Mouse (Mus musculus) G1E-ER4 (cell line): Measurements from ENCODE around the gene Ptpro. TPM values are rescaled to one million over a fixed set of nuclear protein-coding genes. Genes with fewer than 3 reads are reported as not detected.

Experiments used
- GATA1 ChIP-seq: IDR thresholded peaks from one replicate; pipeline ENCODE4 v1.8.0; 2012; ENCODE audit warnings: low read length, inconsistent platforms
- polyA plus RNA-seq: library from polyadenylated mRNA; stranded (reverse); fragments of >175 nt; gene quantifications from 2 replicates; pipeline ENCODE4 v1.2.3, GENCODE M21; 2012

The Ptpro gene
- polyA plus RNA-seq, 1 experiment: not detected

DNA sequence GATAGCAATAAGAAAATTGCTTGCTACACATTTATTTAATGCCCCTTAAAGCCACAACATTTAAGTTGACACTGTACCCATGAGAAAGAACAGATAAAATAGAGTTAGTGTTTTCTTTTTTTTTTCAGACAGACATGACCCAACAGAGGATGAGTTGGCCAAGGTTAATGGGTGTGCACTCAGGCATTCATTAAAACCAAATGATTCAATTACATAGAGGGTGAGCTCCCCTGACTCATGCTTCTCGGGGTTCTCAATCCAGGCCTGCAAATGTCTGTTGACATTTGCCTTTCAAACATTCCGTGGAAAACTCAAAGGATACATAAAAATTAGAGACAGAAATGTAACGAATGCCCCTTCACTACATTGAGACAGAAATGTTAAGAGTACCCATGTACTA, 79.7 kb downstream of the Ptpro start:
- TF ChIP-seq GATA1: no peak

DNA sequence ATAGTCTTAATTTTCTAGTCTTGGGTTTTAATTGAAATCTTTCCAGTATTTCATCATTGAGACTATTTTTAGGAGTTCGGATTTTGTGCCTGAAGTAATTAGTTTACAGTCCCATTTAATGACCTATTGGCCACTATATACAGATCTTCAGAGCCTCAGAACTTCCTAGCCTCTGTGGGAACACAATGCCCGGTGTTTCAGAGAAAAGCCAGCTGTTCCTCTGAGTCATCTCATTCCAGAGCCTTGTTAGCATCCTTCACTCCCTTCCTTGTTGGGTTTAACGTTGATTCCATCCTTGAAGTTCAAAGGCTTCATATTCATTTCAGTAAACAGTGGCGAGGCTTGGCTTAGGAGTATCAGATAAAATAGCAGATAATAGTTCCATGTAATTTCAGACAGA, 87.0 kb downstream of the Ptpro start:
- TF ChIP-seq GATA1: no peak

DNA sequence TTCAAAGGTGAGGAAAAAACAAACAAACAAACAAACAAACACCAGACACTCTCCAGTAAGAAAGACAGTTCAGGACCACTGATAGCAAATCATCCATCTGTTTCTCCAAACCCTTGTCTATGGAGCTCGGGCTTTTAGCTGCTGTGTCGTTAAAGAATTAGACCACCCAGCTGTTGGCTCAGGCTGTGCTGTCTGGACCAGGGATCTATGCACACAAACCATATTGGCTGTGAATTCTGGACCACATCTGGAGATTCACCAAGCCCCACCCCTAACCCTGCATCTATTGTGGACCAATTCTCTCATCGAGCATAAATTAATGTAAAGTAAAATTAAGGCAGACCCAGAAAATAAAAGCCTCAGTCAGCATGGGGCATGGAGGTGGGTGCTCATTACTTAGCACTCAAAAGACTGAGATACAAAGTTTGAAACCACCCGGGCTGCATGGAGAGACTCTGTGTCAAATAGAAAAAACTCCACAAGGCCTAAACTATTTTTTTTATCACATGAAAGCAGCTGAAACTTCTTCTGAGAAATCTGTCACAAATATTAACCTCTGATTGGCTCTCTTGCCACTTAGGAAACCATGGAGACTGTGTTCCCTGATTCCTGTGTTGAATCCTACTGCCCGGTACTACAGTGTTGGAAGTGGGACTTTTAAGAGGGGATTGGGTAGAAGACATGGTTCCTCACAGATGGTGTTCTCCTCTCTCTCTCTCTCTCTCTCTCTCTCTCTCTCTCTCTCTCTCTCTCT, 91.7 kb downstream of the Ptpro start:
- no peak for TF ChIP-seq GATA1

DNA sequence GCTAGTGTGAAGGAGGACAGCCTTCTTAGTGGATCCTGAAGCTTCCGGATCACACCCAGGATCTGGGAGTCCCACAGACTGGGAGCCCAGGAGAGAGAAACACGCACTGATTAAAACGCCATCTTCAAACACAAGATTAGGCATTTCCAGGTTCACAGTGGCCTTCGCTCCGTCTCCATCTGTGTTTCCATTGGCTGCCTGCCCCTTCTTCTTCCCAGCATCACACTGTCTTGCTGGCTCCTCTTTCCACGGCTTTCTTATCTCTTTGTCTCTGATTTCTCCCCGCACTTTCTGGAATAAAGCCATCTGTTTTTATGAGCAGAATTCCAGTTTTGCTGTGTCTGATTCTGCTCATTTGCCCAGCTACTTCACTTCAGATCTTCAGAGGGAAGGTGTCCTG, 108.0 kb downstream of the Ptpro start:
- TF ChIP-seq GATA1: no peak

DNA sequence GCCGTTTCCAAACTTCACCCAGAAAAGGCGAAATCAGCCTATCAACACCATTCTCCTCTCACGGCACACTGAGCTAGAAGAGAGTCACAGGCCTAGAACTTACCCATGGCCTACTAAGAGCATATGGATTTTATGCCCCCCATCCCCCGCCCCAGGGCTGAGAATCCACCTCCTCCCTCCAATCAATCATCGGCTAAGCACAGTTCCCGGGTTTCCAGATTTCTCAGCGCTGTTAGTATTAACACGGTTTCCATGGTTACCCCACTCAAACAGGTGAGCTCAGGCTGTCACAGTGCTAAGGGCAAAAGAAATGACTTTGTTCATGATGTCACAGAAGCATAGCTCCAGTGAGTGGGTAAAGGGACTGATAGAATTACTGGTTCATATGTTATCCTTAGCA, 110.1 kb downstream of the Ptpro start:
- no peak for TF ChIP-seq GATA1

DNA sequence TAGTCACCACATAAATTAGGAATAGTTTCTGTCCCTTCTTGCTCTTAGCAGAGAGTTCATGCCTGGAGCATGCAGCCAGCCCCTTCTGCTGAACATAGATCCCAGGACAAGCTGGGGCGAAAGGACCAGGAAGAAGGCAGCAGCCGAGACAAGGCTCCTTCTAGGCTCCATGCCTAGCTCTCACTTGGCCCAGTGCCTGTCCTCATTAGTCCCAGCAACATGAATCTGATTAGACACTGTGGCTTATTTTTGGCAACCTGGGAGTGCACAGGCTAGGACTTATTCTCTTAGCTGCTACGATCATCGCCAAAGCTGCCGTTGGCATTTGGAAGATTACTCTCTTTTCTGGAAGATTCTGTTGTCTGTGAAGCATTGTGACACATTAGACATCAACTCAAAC, 112.6 kb downstream of the Ptpro start:
- no peak for TF ChIP-seq GATA1

DNA sequence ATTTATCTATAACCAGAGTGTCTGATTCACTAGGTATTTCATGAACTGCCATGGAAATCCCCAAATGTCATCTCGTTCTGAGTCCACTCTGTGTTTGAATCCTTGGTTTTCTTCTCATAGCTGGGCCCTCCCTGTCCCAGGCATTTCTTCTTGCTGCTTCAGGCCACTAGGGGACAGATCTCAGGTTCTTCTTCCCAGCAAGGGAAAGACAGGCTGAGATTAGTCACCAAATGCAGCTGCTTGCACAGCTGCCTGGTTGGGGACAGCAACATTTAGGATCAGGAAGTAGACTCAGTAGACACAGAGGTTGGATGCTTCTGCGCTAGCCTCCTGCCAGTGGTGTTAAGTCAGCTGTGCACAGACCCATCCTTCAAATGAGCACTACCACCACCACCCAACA, 113.5 kb downstream of the Ptpro start:
- no peak for TF ChIP-seq GATA1

DNA sequence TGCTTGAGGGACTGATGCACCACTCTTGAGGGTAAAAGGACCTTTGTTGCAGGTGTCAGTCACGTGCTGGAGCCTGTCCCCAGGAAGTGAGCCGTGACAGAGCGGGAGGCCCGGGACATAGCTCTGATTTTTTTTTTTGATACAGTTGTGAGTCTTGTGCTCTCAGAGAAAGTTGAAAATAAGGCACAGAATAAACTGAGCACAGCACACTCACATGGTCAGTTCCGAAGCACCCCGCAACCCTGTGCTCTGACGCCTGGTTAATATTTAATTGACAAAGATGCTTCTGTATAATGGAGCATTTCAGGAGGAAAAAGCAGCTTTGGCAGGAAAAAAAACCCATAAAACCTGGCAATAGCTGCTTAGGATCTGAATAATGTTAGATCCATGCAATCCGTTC, 118.6 kb downstream of the Ptpro start:
- no peak for TF ChIP-seq GATA1

DNA sequence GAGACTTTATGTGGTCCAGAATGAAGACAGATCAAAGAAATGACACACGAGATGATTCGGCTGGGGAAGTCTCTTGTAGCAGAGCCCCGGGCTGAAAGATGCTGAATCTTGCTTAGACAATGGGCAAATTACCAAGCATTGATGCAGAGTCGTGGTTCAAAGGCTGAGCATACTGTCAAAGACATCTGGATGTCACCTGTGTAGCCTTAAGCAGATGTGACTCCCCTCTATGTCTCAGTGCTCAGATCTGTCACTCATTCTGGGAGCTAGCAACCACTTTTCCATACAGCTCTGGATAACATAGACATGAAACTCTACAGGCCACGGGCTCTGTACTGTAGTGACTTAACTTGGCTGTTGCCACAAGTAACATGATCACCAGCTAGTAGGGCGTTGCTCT, 119.3 kb downstream of the Ptpro start:
- TF ChIP-seq GATA1: no peak

DNA sequence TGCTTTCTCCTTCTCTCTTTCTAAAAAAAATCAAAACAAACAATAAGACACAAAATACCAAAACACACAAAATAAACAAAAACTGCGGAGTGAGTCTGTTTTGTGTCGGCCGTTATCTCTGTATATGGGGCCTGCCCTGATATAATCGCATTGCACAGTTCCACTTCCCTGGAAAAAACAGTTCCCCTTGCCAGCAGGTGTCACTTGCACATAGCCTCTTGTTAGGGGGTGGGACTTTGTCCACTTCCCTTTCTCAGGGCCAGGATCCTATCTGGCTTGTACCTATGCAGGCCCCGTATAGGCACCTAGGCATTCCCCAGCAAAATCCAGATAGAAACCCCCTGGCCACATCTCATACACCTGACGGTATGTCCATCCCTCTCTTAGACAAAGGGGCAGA, 121.8 kb downstream of the Ptpro start:
- no peak for TF ChIP-seq GATA1

DNA sequence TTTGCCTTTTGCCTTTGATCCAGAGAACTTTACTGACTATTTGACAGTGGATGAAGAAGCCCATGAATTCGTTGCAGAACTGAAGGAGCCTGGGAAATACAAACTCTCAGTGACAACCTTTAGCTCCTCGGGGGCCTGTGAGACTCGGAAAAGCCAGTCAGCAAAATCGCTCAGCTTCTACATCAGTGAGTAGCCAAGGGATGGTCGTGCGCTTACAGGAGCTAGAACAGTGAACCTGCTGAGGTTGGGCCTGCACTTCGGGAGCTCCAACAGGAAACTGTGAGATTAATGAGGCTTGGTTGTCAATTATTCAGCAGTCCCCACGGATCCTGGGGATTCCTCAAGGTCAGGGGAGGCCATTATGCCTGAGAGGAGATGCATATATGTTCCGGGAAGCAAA, 130.4 kb downstream of the Ptpro start:
- TF ChIP-seq GATA1: no peak

DNA sequence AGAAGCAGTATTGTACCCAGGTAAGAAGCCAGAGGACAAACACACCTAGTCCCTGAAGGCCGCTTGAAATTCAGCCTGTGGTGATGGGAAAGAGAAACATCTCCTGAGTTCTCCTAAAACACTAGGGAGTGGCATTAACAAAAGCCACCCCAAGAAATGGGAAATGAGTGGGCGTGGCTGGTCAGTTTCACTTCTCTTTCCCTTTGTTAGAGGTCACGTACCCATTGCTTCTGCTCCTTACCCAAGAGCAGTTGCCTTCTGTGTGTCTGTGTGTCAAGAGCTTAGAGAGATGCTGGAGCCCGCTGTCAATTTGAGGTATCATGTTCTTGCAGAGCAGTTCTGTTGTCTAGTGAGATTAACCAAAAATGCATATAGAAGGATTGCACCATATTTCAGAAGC, 134.2 kb downstream of the Ptpro start:
- no peak for TF ChIP-seq GATA1

DNA sequence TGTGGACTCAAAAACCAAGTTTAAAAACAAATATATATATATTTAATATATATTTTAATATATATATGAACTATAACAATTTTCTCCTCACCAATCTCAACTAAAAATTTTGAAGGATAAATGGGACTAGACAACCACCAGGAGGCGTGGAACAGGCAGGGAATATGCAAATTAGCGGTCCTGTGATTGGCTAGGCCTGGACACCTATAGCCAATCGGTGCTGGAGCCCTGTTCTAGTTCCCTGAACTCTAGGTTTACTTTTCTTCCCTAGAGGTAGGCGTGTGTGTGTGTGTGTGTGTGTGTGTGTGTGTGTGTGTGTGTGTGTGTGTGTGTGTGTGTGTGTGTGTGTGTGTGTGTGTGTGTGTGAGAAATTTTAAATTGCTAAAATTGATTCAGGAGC, 134.8 kb downstream of the Ptpro start:
- no peak for TF ChIP-seq GATA1

DNA sequence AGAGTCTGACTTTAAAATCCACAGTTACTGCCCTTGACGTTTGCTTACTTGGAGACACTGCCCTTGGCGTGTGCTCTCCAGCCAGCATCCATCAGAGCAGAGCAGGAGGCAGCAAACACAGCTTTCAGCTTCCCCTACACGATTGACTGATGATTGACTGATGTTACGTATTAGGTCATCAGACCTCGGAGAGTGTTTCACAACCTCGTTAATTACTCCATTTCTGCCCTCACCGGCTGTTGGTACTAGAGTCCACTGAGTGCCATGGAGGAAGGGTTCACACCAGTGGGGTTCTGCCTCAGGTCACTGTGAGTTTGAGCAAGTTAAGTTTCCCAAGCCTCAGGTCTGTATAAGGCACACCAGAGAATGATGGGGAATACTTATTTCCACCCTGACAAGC, 143.0 kb downstream of the Ptpro start:
- TF ChIP-seq GATA1: no peak

DNA sequence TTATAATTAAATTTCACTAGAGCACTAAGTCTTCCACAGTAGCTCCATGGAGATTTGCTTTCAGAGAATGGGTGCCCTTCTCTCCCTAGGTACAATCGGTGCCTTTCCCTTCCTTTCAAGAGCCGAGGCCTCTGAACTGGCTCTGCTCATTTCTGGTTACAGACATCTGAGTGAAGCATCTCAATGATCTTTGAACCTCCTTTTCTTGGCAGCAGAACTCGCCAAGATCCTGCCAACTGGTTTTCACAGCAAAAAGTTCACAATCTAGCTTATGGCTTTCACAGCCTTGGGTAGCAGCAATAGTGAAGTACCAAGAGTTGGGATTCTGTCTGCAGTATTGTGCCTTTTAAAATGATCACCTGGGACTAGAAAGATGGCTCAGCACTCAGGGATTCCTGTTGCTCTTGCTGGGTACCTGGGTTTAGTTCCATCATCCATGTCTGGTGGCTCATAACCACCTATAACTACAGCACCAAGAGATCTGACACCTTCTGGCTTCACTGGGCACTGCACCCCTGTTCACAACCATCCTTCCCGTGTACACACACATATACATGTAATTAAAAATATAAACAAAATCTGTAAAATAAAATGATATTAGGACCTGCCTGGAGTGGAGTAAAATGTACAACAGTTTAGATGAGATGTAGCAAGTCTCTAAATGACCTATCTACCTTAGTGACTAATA, 144.1 kb downstream of the Ptpro start:
- no peak for TF ChIP-seq GATA1

DNA sequence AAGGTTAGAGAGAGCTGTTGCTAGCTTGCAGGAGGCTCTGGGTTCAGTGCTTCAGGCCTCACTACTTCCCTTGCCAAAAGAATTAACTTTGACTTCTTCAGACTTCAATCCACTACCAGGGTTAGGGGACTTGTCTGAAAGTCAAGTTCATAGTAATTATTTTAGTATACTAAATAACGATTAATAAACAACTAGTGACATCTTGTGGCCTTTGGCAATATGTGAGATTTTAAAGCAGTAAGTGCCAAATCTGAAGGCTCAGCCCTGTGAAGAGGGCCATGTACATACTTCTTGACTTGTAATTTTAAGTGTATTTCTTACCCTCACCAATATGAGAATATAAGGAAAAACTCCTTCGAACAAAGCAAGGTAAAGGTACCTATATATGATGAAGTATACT, 145.2 kb downstream of the Ptpro start:
- no peak for TF ChIP-seq GATA1

DNA sequence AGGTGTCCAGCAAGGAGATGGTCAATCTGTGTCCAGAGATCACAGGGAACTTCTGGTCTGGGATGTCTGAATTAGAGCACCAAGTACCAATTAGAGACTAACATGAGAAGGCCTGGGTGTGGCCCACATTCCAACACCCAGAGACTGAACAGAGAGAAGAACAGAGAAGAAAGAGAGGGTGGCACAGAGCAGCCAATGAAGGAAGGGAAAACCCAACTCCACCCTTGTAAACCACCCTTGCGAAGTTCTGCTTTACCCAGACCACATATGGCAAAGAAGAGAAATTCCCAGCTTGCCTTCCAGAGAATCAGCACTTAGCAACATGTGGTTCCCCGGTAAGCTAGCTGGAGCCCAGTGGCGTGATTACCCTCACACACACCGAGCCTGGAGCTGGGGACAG, 152.1 kb downstream of the Ptpro start:
- TF ChIP-seq GATA1: no peak
